Mouse (Mus musculus) CD4-positive naive resting alpha-beta T cell, adult 76 days (primary cell): ENCODE results near the gene Gm6526. TPM values are rescaled to one million over a fixed set of nuclear protein-coding genes. Genes with fewer than 3 reads are reported as not detected.

Experiments used
- total RNA-seq: library from RNA; stranded (reverse); gene quantifications from one replicate; pipeline ENCODE4 v1.2.4, GENCODE M21; 2023

The Gm6526 gene
- not detected for total RNA-seq

GRCm38 (mm10) chr14:43747566-43747965 lies at the start of gene Gm6526:
Gene Gm6526 (plus strand): TSS chr14:43747866.

GRCm38 (mm10) chr14:43727385-43727784 lies 20.3 kb upstream of the Gm6526 start, which contains the start of gene Gm16506:
Gene Gm16506 (minus strand): TSS chr14:43727485.

GRCm38 (mm10) chr14:43784645-43785044 lies 37.0 kb downstream of the Gm6526 start, which contains the start of gene Gm8180:
Gene Gm8180 (minus strand): TSS chr14:43784745.

Other genes starting within 250 kb of the Gm6526 start
- not detected for gene Gm5799, start 204.3 kb upstream of the Gm6526 start, total RNA-seq
- gene Gm17654, start 168.7 kb upstream of the Gm6526 start, total RNA-seq = not detected
- not detected for gene Gm10375, start 139.9 kb upstream of the Gm6526 start, total RNA-seq
- gene Gm8165, start 70.7 kb upstream of the Gm6526 start, total RNA-seq = not detected
- gene Gm7324, start 50.0 kb upstream of the Gm6526 start, total RNA-seq = 2.2 TPM
- not detected for gene Gm16506, start 20.4 kb upstream of the Gm6526 start, total RNA-seq
- gene Gm8180, start 36.9 kb downstream of the Gm6526 start, total RNA-seq = not detected
- not detected for gene Ear1, start 127.7 kb downstream of the Gm6526 start, total RNA-seq
- gene Ear10, start 175.7 kb downstream of the Gm6526 start, total RNA-seq = not detected
- gene Gm8113, start 177.5 kb downstream of the Gm6526 start, total RNA-seq = not detected
- not detected for gene Ang5, start 209.2 kb downstream of the Gm6526 start, total RNA-seq